Mouse (Mus musculus): ENCODE data around the gene 2210418O10Rik.
"Not testable (repeated sequence)": the region's sequence is repeated elsewhere in the genome, so short reads cannot be mapped to it uniquely, and the experiment has no call there.

Gene 2210418O10Rik

DNA sequence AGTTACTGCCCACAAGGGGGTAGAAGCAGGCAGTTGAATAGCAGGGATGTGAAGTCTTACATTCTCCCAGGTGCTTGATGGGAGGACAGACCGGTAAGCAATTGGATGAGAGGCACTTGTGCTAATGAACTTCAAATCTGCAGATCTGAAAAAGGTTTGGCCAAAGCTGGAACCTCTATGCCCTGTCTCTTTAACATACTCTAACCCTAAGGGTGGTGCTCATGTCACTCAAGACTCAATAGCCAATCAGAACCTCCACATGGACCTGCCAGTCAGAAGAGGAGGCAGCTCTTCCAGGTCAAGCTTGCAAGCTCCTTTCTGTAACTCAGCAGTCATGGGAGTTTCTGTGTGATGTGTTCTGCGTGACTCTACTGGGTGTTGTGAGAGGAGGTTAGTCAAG lies at the start of gene 2210418O10Rik:
Gene 2210418O10Rik (plus strand): TSS at position 301 of the 400 bp plus-strand sequence.
- not testable (repeated sequence) for DNase-seq (ENCODE audit: low spot score in 2 of 2)

DNA sequence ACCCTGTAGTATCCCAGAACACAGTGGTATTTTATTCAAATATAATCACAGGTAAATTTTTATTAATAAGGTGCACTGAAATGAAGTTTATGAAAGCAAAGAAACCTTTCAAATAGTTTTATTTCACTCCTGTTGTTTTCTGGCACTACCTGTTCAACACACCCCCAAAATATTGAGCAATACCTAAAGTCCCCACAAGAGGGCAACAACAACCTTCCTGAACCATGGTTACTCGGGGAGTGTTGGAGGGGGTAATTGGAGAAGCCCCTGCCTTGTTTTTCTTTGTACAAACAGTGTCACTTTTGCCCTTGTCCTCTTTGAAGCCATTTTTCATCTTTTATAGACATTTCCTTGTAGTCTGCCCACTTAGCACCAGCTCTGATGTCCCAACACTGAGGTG lies 22.1 kb downstream of the 2210418O10Rik start:
- DNase-seq (ENCODE audit: low spot score in 2 of 2) = not testable (repeated sequence)
